10 mouse cellular contexts compared by ENCODE assay signal in genomic region chr2:91327968-91328728, GRCm38 (mm10).
DNase-seq lines count a peak whose midpoint lies in the region; ATAC-seq lines count a peak whose summit lies in the region.
"Had no signal": no experiment of that assay in that cellular context is flagged by ENCODE, and none has a peak within 500 bp of the region (broad histone marks: within the 10 kb centered on the region; RNA-seq: fewer than 3 reads in every experiment).

No protein-coding gene starts in this region.

- H3K4me2 ChIP-seq in forebrain, embryonic 16.5 days (ENCODE audit: low read length) = no peak overlapping the region
- H3K4me2 ChIP-seq in kidney, embryonic 16.5 days (replicated peaks; ENCODE audit: low read depth, low read length) = peak overlapping the region; percentile 20; the same call in 1 of the 2 replicates
- H3K4me2 ChIP-seq in neural tube, embryonic 12.5 days (replicated peaks) = no peak overlapping the region
- H3K4me2 ChIP-seq: heart, embryonic 13.5 days had no signal

- no peaks in the 10 kb centered on the region for H3K36me3 ChIP-seq in forebrain, embryonic 16.5 days (ENCODE audit: control insufficient read depth, insufficient read depth)
- H3K36me3 ChIP-seq in kidney, embryonic 16.5 days (ENCODE audit: insufficient read depth, low read length) = no peaks in the 10 kb centered on the region
- no peaks in the 10 kb centered on the region for H3K36me3 ChIP-seq in neural tube, embryonic 12.5 days
- H3K36me3 ChIP-seq: heart, embryonic 13.5 days had no signal

- DNase-seq in A20 (ENCODE audit: low read depth, low spot score) (peak; percentile 31), MN1 (ENCODE audit: low spot score) (no peak)
- DNase-seq in urinary bladder, postnatal 14 days (ENCODE audit: low spot score) = no peak
- DNase-seq in urinary bladder, postnatal 36 days (ENCODE audit: low spot score in 2 of 2) = no peak

- H3K27ac ChIP-seq in brown adipose tissue, adult 24 weeks (replicated peaks; ENCODE audit: low read depth, low read length) = 0 out of 2 replicates have a peak overlapping the region, but pooled peaks have one; percentile 15
- peak overlapping the region; percentile 34 for H3K27ac ChIP-seq in forebrain, embryonic 16.5 days (ENCODE audit: low read length)
- H3K27ac ChIP-seq in kidney, embryonic 16.5 days (ENCODE audit: low read length) = peak overlapping the region; percentile 72
- H3K27ac ChIP-seq in neural tube, embryonic 12.5 days = peak overlapping the region; percentile 17; the same call in 1 of the 2 replicates
- H3K27ac ChIP-seq: heart, embryonic 13.5 days; macrophage had no signal

- H3K4me3 ChIP-seq in brown adipose tissue, adult 24 weeks (ENCODE audit: insufficient read depth, low read depth, low read length) = no peak overlapping the region
- no peak overlapping the region for H3K4me3 ChIP-seq in forebrain, embryonic 16.5 days (replicated peaks; ENCODE audit: low read length)
- H3K4me3 ChIP-seq in kidney, embryonic 16.5 days (ENCODE audit: low read length) = no peak overlapping the region
- no peak overlapping the region for H3K4me3 ChIP-seq in neural tube, embryonic 12.5 days
- H3K4me3 ChIP-seq: heart, embryonic 13.5 days had no signal

- H3K9ac ChIP-seq in forebrain, embryonic 16.5 days (replicated peaks; ENCODE audit: low read depth, low read length) = no peak overlapping the region
- no peak overlapping the region for H3K9ac ChIP-seq in kidney, embryonic 16.5 days (replicated peaks; ENCODE audit: low read length)
- H3K9ac ChIP-seq in neural tube, embryonic 12.5 days = no peak overlapping the region
- H3K9ac ChIP-seq: heart, embryonic 13.5 days had no signal

- ATAC-seq in forebrain, embryonic 16.5 days = peak; percentile 78
- ATAC-seq in kidney, embryonic 16.5 days (ENCODE audit: low FRiP score, low TSS enrichment) = peak; percentile 86
- peak; percentile 59 for ATAC-seq in neural tube, embryonic 12.5 days (ENCODE audit: low FRiP score, low read depth)

- no peaks in the 10 kb centered on the region for H3K9me3 ChIP-seq in forebrain, embryonic 16.5 days (ENCODE audit: control insufficient read depth, low read length)
- no peaks in the 10 kb centered on the region for H3K9me3 ChIP-seq in kidney, embryonic 16.5 days (ENCODE audit: low read length)
- H3K9me3 ChIP-seq in neural tube, embryonic 12.5 days = no peaks in the 10 kb centered on the region
- H3K9me3 ChIP-seq: heart, embryonic 13.5 days had no signal

- peaks cover 11% of the 10 kb centered on the region; the same call in 1 of the 2 replicates for H3K4me1 ChIP-seq in brown adipose tissue, adult 24 weeks (ENCODE audit: control insufficient read depth, insufficient read depth, insufficient read length, low read length)
- H3K4me1 ChIP-seq in forebrain, embryonic 16.5 days (replicated peaks; ENCODE audit: control insufficient read depth, insufficient read depth, low read length) = peaks cover 40% of the 10 kb centered on the region
- peaks cover 41% of the 10 kb centered on the region for H3K4me1 ChIP-seq in kidney, embryonic 16.5 days (ENCODE audit: insufficient read depth, low read length)
- H3K4me1 ChIP-seq in neural tube, embryonic 12.5 days = peaks cover 33% of the 10 kb centered on the region
- H3K4me1 ChIP-seq: heart, embryonic 13.5 days had no signal

- no peaks in the 10 kb centered on the region for H3K27me3 ChIP-seq in forebrain, embryonic 16.5 days (replicated peaks; ENCODE audit: control insufficient read depth, insufficient read depth, low read length)
- no peaks in the 10 kb centered on the region for H3K27me3 ChIP-seq in kidney, embryonic 16.5 days (ENCODE audit: insufficient read depth, low read length)
- no peaks in the 10 kb centered on the region for H3K27me3 ChIP-seq in neural tube, embryonic 12.5 days (replicated peaks)
- H3K27me3 ChIP-seq: heart, embryonic 13.5 days had no signal

- 17% methylated on average over 12 of the region's 12 CpGs for WGBS in forebrain, embryonic 16.5 days
- 33% methylated on average over 12 of the region's 12 CpGs for WGBS in kidney, embryonic 16.5 days
- WGBS in neural tube, embryonic 12.5 days = 46% methylated on average over 12 of the region's 12 CpGs

Comparison
In these comparisons a context has a peak if more than half of its experiments do, and no peak if none do; other contexts are left out.
1. H3K27ac ChIP-seq: peak in every context shown above with its lines; median percentile 72 in kidney, embryonic 16.5 days; 34 in forebrain, embryonic 16.5 days; 17 in neural tube, embryonic 12.5 days; 15 in brown adipose tissue, adult 24 weeks.